Mouse (Mus musculus): ENCODE results near the gene Rpl36a.

Gene Rpl36a

DNA sequence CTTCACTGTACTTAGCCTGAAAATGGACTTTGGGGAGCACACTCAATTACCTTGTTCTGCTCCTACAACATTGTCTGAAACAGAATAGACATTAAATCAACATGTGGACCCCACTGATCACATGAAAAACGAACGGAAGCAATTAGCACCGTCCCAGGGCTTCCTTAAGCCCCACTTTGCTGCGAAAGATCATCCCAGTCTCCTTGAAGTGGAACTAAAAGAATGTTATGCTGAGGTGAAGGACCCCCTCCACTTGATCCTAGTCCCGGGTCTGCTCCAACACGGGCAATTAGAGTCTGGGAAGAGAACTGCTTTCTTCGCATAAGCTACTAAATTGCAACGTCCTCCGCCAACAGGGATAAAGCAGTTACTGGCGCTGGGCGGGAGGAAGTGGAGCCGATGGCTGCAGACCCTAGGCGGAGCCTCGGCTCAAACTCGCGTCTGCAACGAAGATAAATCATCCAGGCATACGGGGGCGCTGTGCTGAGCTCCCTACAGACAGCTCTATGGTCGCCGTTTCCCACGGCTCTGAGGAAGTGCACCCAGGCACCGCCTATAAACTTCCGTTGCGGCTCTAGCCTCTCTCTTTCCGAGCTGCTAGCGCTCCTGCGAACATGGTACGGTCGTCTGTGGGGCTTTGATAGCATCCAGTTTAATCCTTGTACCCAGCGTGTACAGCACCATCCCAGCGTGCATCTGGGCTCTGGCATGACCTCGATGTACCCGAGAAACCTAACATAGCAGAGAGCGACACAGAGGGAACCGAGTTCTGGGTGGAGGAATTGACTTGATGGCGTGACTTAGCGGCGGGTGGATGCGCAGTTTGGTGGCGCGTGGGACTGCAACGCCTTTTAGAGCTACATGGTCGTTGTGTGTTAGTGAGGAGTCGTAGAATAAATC lies at the start of gene Rpl36a:
Gene Rpl36a, plus strand, starts transcription at position 552 of the 900 bp plus-strand sequence.
- peak; percentile 95 for DNase-seq (ENCODE audit: low read depth, low spot score)

DNA sequence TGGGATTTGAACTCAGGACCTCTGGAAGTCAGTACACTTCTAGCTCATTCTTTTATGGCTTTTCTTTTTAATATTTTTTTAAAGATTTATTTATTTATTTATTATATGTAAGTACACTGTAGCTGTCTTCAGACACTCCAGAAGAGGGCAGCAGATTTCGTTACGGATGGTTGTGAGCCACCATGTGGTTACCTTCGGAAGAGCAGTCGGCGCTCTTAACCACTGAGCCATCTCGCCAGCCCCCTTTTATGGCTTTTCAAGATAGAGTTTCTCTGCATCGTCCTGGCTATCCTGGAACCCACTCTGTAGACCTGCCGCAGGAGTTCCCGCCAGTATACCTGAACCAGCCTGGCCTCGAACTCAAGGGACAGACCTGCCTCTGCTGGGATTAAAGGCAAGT lies 45.7 kb upstream of the Rpl36a start:
- DNase-seq (ENCODE audit: low read depth, low spot score): peak; percentile 74

DNA sequence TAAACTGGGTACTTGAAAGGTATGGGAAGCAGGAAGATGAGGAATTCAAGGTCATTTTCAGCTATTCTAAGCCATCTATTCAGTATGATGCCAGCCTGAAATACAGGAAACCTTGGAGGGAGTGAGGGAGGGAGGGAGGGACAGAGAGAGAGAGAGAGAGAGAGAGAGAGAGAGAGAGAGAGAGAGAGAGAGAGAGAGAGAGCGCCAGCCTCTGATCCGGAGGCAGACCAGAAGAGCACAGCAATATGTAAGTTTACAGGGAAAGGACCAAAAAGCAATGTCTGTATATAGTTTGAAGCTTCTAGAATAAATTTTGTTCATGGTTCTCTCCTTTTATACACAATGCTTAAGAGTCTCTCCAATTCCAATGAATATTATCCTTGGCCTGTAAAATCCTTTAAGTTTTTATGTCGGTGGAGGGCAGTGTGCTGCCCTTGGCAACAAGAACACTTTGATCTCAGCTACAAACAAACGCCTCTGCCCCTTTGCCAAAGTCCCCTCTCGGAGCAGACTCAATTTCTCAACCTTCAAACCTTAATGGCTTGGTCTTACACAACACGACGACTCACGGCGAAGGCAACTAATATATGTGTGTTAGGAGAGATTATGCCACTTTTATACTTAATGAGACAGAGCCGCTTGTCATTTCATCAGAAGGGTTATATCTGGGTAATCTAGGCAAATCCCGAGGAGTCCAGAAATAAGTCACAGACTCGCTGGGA lies 44.9 kb upstream of the Rpl36a start:
- peak; percentile 35 for DNase-seq (ENCODE audit: low read depth, low spot score)

- DNase-seq (ENCODE audit: low read depth, low spot score): peak; percentile 77
Measured at GRCm38 (mm10) chrX:134541145-134541954, 44.1 kb upstream of the Rpl36a start, which contains the start of gene Timm8a1. TSS of gene Timm8a1 (minus strand) at chrX:134541865.

DNA sequence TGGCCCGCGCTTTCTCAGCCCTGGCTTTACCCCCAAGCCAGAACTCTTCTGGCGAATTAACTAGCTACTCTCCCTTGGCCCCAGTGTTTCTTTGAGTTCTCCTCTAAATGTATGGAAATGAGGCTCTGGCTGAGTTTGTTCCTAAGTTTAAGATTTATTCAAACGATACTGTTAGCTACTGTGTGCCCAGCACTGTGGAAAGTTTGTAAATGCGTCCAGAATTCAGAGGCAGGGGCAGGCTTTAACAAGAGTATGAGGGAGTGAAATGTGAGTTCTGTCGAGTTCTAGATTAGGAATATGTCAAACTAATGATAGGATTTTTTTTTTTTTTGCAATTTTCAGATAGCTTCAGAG lies 43.5 kb upstream of the Rpl36a start:
- no peak for DNase-seq (ENCODE audit: low read depth, low spot score)

DNA sequence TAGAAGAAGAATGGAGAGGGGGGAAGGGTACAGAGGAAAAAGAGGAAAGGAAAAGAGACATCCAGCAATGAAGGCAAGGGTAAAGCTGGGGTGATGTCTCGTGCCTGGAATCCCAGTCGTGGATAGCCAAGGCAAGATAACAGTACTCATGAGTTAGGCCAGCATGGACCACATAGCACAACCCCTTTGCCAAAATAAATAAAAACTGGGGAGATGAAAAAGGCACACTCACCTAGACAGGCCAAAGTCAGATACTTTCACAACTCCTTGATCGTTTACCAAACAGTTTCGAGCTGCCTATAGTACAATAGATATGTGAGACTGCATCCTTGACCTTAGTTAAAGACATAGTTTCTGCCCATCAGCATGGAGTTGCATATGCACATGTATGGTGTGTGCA lies 38.1 kb upstream of the Rpl36a start:
- no peak for DNase-seq (ENCODE audit: low read depth, low spot score)

DNA sequence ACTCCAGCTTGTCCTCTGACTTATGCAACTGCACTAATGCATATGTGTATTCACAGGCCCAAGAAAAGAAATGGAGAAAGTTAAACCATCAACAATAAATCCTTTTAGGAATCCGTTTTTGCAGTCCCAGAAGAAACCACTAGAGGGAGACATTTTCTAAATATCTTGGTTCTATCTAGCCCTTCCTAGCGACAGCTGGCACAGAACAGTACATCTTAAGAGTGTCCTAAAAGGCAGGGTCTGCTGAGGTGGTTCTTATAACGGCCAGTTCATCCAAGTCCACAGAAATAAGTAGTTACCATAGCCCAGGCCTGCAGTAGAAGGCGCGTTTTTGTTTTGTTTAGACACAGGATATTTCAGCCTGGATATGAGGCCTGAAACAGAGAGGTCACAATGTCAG lies 34.6 kb upstream of the Rpl36a start:
- peak; percentile 64 for DNase-seq (ENCODE audit: low read depth, low spot score)

DNA sequence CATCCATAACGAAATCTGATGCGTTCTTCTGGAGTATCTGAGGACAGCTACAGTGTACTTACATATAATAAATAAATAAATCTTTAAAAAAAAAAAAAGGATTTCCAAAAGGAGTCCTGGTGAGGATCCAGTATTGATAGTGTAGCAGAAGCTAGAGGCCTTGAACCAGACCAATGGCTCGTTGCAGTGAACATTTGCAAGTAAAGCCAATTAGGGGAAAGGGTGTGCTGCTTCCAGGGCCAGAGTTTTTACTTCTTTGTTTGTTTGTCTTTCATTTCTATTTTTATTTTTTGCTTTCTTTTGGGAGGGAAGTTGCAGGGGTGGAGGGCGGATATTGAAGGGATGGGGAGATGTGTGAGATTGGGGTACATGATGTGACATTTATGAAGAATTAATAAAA lies 32.1 kb upstream of the Rpl36a start:
- no peak for DNase-seq (ENCODE audit: low read depth, low spot score)

- no peak for DNase-seq (ENCODE audit: low read depth, low spot score)
Measured at GRCm38 (mm10) chrX:134554425-134554824, 31.0 kb upstream of the Rpl36a start.

DNA sequence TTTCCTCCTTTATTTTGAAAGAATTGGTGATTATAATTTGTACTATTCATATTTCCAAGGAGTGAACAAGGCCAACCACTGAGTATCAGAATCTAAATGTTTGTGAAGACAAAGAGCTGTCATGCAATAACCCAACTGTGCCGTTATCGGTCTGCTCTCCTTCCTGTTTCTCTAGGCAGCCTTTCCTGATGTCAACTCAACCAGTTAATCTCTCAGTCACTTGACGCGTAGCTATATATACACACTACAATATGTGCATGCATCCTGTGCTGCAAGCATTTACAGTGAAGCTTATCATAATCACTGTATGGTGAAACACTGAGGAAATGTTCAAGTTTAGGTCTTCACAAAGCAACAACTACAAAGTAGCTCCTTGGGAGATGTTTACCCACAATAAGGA lies 21.1 kb upstream of the Rpl36a start:
- DNase-seq (ENCODE audit: low read depth, low spot score): peak; percentile 27

- peak; percentile 60 for DNase-seq (ENCODE audit: low read depth, low spot score)
Measured at GRCm38 (mm10) chrX:134566536-134567222, 18.8 kb upstream of the Rpl36a start.

DNA sequence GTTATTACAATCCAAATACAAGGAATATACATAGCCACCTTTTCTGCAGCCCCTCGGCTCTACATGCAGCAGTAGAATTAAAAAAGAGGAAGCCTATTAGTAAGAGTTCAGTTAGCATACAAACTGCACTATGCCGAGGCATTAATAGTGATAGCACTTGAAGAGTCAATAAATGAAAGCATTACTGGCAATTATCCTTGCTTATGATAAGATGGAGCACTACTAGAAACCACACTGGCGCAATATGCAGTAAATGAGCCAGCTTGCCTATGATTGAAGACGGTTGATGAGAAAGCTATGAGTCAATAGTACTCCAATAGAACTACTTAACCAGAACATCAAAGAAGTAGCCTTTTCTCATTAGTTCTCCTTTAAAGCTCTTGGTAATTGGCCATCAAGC lies 7.6 kb upstream of the Rpl36a start:
- DNase-seq (ENCODE audit: low read depth, low spot score): no peak

DNA sequence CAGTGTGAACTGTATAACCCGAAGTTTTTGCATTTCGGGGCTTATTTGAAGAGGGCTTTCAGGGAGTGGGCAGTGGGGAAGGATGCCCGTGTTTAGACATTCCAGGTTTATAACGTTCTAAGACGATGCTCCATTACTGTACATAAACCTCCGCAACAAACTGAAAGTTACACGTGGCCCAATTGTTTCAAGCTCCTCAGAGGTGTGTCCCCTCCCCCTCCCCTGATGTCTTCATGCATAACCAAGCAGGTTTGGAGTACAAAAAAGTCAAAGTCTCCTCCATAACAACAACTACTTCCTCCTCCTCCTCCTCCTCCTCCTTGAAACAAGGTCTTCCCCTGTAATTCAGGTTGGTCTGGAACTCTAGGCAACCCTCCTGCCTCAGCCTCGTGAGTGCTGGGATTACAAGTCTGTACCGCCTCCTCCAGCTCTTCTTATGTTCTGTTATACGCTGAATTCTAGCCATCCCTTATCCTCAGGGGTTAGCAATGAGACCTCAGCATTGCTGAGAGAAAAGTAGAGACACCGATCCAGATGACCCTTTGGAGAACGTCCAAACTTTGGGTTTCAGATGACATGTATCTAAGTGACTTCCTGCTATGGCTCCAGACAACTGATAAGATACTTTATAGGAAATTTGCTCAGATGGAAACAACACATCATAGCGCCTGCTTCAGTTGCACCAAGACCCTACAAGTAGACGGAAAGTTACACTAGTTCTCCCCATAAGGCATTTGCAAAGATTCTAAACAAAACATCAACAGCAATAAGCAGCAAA lies 4.7 kb upstream of the Rpl36a start:
- no peak for DNase-seq (ENCODE audit: low read depth, low spot score)

- DNase-seq (ENCODE audit: low read depth, low spot score): no peak
Measured at GRCm38 (mm10) chrX:134582270-134582669, 3.2 kb upstream of the Rpl36a start.

DNA sequence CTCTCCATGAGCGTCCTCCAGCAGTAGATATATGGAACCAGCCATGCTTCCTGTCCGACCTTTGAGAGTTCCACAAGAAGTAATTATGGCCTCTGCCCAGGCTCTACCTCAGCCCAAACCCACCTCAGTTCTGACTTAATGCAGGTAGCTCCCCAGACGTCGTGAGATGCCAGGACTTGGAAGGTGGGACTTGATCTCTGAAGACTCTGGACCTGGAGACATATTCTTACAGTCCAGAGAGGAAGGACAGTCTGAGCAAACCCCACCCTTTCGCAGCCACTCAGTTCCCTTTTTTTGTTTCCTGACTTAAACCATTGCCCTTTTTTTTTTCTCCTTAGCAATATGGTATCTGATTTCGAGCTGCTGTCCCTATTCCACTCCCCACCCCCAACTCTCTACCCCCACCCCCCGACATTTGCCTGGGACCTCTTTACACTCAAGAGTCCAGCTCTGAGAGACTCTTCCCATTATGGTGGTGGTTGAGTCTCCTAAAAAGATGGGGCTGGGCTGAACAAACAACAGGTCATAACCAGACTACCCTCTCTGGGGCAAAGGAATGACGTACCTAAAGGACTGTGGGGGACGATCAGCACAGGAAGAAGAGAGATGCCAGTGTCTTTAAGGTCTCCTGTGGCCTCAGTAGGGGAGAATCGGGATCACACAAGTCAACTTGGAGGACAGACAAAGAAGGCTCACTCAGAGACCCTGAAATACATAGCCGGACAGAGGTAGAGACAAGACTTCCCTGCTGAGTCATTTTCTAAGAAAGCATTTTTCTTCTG lies 2.4 kb upstream of the Rpl36a start, which contains the start of gene Btk:
Gene Btk, minus strand, starts transcription at position 683 of the 782 bp plus-strand sequence.
- DNase-seq (ENCODE audit: low read depth, low spot score): no peak

GRCm38 (mm10) chrX:134586447-134586846 lies 993 bp downstream of the Rpl36a start:
- no peak for DNase-seq (ENCODE audit: low read depth, low spot score)

DNA sequence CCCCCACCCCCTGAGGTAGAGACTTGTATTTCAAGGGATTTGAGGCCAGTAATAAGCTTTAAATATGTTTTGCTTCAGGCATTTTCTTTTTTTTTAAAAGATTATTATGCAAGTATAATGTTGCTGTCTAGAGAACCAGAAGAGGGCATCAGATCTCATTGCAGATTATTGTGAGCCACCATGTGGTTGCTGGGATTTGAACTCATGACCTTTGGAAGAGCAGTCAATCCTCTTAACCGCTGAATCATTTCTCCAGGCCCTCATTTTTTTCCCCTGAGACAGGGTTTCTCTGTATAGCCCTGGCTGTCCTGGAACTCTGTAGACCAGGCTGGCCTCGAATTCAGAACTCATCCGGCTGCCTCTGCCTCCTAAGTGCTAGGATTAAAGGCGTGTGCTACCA lies 2.8 kb downstream of the Rpl36a start:
- DNase-seq (ENCODE audit: low read depth, low spot score): no peak

- no peak for DNase-seq (ENCODE audit: low read depth, low spot score)
Measured at GRCm38 (mm10) chrX:134588997-134589396, 3.5 kb downstream of the Rpl36a start.

DNA sequence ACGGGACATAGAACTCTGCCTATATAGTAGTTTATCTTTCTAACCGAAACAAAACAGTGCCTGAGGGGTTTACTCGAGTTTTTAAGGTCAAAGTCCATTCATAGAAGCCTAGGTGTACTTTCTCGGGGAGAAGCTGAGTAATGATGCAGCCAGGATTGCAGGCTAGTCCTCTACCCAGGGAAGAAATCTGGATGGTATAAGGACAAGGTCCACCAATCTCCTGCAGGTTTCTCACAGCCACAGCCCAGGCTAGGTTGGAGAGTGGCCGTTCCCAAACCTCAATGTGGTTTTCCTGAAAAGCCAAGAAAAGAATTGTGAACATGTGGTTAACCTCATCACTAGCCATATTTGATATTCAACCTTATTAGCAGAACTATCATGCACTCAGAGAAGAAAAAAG lies 4.4 kb downstream of the Rpl36a start:
- no peak for DNase-seq (ENCODE audit: low read depth, low spot score)

All from CD4-positive, CD25-positive, alpha-beta regulatory T cell, adult 2 months (primary cell).